Mouse (Mus musculus): ENCODE measurements at regions not wholly inside any gene's neighbourhood (a gene's known extent, or its start where the extent isn't known, plus 50 kb on each side); places are given as distances from the start of the nearest gene placed in this dataset.
"Not testable (repeated sequence)": the region's sequence is repeated elsewhere in the genome, so short reads cannot be mapped to it uniquely, and the experiment has no call there.

DNA sequence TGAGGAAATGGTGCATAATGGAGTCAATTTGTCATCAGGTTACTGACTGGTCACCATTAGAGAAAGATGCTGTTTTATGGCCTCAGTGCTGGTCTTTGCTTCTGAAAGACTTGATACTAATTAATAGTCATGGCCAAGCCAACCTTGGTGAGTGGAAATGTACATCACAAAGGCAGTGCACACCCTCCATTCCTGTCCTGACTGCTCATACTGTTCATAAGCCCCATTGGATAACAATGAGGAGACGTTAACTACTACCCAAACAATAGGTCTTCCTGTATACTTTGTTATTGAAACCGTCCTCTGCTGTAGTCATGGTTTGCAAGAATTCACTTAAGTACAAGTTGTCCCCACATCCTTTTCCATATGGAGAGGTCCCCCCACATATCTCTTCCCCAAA, 605.8 kb upstream of the Slc35b3 start:
- in situ Hi-C loops (cut with MboI, MseI), result no loop called here

GRCm38 (mm10) chr13:39537724-39538440, 577.2 kb upstream of the Slc35b3 start:
- in situ Hi-C loops (cut with MboI, MseI), result no loop called here

DNA sequence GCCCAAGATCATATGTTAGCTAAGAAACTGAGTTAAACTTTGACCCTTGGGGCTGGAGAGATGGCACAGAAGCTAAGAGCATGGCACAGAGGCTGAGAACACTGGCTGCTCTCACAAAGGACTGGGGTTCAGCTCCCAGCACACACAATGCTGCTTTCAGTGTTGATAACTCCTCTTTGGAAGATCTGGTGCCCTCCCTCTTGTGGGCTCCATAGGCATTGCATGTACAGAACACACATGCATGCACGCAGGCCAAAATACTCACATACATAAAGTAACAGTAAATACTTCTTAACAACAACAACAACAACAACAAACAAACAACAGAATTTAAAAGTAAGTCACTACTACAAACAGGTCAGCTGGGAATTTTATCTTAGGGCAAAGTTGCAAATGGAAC, 565.8 kb upstream of the Slc35b3 start:
- in situ Hi-C loops (cut with MboI, MseI), result loop anchor here in 1 of 2 experiments (10.0 kb wide), 1 partner anchor 672 kb away; no protein-coding TSS in a partner anchor

- in situ Hi-C loops (cut with MboI, MseI), result loop anchor here in 1 of 2 experiments (10.0 kb wide), 1 partner anchor 669 kb away; no protein-coding TSS in a partner anchor
These were observed 563.2 kb upstream of the Slc35b3 start for GRCm38 (mm10) chr13:39523856-39524301.

DNA sequence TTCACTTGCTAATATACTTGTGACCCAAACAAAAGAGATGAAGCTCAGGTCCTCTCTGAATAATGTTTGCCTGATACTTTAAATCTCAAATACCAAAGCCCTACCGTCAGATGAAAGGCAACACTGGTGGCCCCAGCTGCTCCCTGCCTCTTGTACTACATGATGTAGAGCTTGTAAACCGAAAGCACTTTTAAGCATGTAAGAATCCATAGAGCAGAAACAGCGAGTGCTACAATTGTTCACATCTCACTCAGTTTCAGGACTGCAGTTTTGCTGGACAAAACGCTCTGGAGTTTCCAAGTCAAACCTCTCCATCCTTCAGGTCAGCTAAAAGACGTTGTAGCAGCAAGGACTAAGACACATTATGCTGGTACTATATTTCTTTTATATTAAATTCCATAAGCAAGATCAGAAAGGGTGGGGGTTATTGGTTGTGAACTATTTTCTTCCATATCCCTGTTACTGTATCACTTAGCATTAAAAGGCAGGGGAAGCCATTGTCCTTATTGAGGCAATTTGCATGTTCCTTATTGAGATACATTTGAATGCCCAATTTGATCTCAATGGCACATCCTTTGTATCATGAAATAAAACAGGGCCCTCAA, 562.7 kb upstream of the Slc35b3 start:
- in situ Hi-C loops (cut with MboI, MseI), result loop anchor here in 1 of 2 experiments (10.0 kb wide), 1 partner anchor 669 kb away; no protein-coding TSS in a partner anchor

- in situ Hi-C loops (cut with MboI, MseI), result loop anchor here in 1 of 2 experiments (10.0 kb wide), 1 partner anchor 666 kb away; no protein-coding TSS in a partner anchor
These were observed 560.2 kb upstream of the Slc35b3 start for GRCm38 (mm10) chr13:39520846-39521245.

- in situ Hi-C loops (cut with MboI, MseI), result no loop called here
These were observed 555.4 kb upstream of the Slc35b3 start for GRCm38 (mm10) chr13:39516106-39516505.

GRCm38 (mm10) chr13:39489806-39490205, 529.1 kb upstream of the Slc35b3 start:
- in situ Hi-C loops (cut with MboI, MseI), result no loop called here

- in situ Hi-C loops (cut with MboI, MseI), result no loop called here
These were observed 511.9 kb upstream of the Slc35b3 start for GRCm38 (mm10) chr13:39472621-39473020.

DNA sequence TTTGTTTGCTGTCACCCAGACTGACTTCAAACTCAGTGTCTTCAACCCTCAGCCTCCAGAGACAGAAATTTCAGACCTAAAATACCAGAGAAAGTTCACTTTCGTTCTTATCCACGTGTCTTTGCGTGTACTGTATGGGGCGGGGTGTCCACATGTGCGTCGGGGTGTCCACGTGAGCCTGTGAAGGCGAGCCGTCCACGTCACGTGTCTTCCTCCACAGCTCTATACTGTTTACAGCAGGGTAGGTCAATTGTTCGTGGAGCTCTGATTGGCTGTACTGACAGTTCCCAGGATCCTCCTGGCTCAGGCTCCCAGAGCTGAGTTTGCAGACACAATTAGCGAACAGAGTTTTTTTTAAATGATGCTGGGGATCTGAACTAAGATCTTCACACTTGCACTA, 481.1 kb upstream of the Slc35b3 start:
- in situ Hi-C loops (cut with MboI, MseI), result loop anchor here (5.0 kb wide), 2 partner anchors 1311 to 1316 kb away; no protein-coding TSS in a partner anchor

DNA sequence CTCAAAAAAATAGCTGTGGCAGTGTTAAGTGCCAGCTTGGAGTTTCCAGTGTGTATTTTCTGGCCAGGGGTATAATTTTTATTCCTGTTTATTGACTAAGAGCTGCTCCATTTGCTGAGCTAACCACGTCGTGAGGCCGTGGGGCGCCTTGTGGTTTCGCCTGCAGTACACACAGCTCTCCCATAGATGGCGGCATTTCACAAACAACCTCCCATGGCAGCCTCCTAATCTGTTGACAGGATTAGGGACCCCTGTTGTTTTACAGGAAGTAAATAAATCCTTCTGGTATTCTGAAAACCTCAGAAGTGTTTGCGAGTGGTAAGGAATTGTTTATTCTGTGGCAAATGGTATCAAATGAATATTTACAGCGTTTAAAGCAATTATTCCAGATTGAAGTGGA, 480.2 kb upstream of the Slc35b3 start:
- in situ Hi-C loops (cut with MboI, MseI), result loop anchor here (5.0 kb wide), 2 partner anchors 1311 to 1316 kb away; no protein-coding TSS in a partner anchor

DNA sequence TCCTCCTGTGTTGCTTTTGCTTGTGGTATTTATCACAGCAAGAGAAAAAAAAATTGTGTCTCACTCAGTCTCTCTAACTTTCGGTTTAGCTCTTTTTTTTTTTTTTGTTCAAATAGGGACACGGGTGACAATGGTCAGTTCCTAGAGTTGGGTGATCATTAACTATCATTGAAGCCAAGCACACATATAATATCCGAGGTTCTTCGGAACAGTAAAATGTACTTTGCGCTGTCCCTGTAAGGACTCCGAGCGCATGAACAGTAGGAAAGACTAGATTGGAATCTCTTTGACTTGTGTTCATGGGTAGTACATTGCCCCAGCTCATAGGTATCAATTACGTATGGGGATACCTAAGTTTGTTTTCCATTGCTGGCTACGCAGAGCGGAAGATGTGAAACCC, 479.7 kb upstream of the Slc35b3 start:
- in situ Hi-C loops (cut with MboI, MseI), result loop anchor here (5.0 kb wide), 2 partner anchors 1312 to 1317 kb away; no protein-coding TSS in a partner anchor

- in situ Hi-C loops (cut with MboI, MseI), result loop anchor here in 1 of 2 experiments (5.0 kb wide), 1 partner anchor 104 kb away; no protein-coding TSS in a partner anchor
These were observed 467.3 kb upstream of the Slc35b3 start for GRCm38 (mm10) chr13:39427996-39428395.

DNA sequence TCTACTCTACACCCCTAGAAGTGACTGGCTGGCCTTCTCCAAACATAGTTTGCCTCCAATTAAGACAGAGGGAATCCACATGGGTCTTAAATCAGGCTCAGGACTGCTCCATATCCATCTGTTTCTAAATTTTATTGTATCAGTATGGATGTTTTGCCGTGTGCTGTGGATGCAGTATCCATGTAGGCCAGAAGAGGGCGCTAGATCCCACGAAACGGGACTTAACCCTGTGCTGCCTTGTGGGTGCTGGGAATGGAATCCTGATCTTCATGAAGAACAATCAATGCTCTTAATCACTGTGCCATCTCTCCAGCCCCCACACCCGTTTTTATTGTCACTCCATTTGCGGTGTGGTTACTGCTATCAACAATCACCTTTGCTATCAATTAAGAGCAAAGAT, 465.3 kb upstream of the Slc35b3 start:
- in situ Hi-C loops (cut with MboI, MseI), result loop anchor here in 1 of 2 experiments (5.0 kb wide), 1 partner anchor 106 kb away; no protein-coding TSS in a partner anchor

DNA sequence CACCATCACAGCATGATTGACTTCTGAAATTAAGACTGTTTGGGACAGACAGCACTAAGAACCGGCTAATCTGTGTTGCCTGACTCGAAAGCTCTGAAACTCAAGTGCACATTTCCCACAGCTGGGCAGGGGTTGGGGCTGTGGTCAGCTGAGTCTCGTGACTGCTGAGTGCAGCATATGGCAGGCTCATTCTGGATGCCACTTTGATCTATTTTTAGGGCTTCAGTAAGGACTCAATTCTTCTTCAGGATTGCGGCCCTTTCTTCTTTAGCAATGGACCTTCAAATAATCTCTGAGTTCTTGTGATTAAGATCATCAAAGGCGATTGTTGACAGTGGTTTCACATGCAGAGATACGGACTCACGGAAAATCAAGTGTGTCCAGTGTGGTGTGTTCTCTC, 457.5 kb upstream of the Slc35b3 start:
- in situ Hi-C loops (cut with MboI, MseI), result no loop called here

DNA sequence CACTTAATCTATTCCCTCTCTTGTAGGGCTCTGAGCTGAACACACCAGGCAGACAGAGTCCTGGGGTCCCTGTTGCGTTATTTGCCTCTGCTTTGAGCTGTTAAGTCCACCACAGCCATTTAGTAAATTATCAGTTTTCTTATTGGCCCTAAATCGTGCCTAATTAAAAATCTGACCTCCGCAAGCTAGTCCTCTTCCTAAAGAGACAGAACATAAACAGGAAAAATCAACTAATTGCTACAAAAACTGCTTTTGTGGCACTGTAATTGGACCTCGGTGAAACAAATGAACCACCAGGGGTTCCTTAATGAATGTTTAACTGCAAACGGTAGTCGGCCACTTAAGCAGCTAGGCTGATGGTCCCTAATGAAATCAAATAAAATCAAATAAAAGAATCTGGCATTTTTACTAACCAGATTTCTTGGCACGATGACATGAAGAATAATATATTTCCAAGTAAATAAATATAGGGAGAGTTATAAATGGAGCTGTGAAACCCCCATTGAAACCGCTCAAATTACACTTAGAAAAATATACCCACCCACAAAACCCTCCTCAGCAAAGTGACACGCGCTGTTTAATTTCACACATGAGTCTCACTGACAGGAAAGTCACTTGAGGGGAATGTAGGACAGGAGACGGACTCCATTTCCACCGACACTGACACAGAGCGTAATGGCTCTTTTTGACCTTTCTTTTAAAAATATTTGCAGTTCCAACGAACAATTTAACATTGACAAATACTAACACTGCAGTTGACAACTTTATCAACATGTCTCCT, 451.0 kb upstream of the Slc35b3 start:
- in situ Hi-C loops (cut with MboI, MseI), result no loop called here

- in situ Hi-C loops (cut with MboI, MseI), result no loop called here
These were observed 431.9 kb upstream of the Slc35b3 start for GRCm38 (mm10) chr13:39392589-39392988.

DNA sequence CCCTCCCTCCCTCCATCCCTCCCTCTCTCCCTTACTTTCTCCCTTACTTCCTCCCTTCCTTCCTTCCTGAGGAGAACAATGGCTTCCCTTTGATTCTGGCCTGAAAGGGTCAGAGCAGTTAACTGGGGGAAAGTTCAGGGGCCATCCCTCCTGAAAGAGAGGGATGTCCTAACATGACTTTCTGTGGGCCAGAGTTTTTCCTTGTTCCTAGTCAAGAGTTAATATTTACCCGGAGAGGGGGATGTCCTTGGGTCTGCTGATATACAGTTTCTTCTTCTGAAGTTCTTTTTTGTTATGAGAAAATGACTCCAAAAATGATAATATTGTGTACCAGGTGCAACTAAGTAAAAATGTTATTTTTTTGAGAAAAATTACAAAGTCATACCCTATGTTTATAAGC, 431.5 kb upstream of the Slc35b3 start:
- in situ Hi-C loops (cut with MboI, MseI), result not testable (repeated sequence)

- in situ Hi-C loops (cut with MboI, MseI), result no loop called here
These were observed 416.0 kb upstream of the Slc35b3 start for GRCm38 (mm10) chr13:39376677-39377076.

DNA sequence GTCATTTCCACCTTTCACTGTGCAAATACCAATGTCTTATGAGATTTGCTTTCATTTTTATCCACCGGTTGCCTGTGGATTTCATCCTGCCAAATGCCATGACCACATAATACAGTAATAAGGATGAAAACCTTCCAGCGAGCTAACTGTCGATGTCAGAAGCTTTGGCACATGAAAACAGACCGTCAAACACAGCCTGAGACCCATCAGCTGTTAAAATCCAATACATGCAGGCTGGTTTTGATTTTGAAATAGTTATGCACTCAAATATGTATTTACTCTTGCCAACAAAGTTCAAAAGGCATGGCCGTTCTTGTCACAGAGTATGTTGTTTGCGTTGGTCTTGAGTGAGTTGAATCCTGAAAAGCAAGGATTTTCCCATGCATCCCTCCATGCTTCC, 415.6 kb upstream of the Slc35b3 start:
- in situ Hi-C loops (cut with MboI, MseI), result no loop called here

- in situ Hi-C loops (cut with MboI, MseI), result no loop called here
These were observed 411.9 kb upstream of the Slc35b3 start for GRCm38 (mm10) chr13:39372565-39372964.

DNA sequence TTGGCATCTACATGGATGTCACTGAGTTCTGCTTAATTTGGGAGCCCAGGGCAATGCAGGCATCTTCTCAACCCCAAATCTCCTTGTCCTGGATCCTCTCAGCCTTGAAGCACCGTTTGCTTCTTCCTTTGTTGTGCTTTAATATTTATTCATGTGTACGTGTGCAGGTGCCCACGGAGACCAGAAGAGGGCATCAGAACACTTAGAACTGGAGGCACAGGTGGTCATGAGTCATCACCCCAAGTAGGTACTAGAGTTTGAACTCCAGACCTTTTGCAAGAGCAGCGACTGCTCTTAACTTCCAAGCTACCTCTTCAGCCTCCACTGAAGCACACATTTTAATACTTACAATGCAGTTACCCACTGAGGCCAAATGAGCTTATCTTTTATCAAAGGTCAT, 403.0 kb upstream of the Slc35b3 start:
- in situ Hi-C loops (cut with MboI, MseI), result no loop called here
